Mouse (Mus musculus) embryo, embryonic 9.5 days (tissue): ENCODE results near the gene Rab11fip4.

ENCODE experiments used
- DNase-seq: peaks from one replicate; pipeline ENCODE4 v3.0.0-alpha.2; 2017; ENCODE audit errors: extremely low spot score

Gene Rab11fip4

DNA sequence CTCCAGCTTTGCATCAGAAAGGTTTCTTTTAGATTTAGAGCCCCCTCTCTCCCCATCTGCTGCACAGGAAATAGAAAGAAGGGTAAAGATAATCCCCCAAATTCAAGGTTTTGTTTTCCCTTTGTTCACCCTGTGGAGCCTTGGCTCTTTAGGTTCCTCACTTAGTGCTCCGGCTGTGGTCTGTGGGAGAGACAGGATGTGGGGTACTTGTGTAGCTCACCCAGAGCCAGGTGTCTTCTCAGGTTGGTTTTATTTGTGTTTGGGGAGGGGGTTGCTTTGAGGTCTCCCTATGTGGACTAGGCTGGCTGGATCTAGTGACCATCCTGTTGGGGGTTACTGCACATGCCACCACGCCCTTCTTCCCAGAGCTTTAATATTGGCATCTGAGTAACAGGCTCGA, 23.9 kb downstream of the Rab11fip4 start:
- no peak for DNase-seq

DNA sequence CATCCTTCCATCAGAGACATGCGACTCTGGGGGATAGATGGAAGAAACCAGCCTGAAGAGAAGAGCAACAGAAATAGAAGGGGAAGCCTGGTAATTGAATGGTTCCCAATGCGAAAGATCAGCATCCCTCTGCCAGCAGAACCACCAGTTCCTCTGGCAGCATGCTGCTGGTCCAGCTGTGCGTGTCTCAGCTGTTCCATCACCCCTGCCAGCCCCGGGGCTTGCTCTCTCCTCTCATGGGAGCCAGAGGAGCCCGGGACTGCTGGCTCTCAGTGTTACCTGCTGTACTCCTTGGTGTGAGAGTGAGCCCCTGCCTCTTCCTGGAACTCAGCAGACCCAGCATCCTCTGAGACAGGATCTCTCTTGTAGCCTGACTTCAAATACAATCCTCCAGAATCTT, 24.9 kb downstream of the Rab11fip4 start:
- DNase-seq, result no peak

DNA sequence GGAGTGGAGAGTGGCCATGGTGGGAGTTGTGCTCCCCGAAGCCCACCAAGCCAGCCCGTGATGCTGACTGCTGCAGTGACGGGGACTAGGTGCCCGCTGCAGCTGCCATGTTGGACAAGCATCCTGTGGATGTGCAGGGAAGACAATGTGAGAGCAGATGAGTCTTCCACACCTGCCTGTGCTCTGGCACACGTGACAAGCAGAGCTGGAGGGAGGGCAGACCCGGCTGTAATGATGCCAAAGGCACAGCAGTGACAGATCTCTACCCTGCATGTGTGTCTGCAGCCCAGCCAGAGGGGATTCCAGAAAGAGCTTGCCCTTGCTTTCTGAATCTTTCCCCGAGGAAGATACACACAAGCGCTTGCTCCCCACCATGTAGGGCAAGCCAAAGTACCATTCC, 27.0 kb downstream of the Rab11fip4 start:
- no peak for DNase-seq

DNA sequence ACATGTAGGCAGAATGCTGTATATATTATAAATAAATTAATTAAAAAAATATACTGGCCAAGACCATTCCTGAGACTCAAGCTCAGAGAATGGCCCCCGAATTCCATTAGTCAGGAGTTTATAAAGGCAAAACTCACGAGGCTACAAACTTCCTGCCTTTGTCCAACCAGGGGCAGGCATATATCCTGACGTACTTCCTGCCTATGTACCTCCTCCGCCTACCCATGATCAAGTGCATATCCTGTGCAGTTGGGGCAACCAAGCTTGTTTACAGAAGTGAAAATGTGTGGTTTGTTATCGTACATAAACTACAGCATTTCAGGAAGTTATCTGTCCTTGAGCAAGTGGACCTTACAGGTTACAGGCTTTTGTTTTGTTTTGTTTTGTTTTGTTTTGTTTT, 32.0 kb downstream of the Rab11fip4 start:
- no peak for DNase-seq

DNA sequence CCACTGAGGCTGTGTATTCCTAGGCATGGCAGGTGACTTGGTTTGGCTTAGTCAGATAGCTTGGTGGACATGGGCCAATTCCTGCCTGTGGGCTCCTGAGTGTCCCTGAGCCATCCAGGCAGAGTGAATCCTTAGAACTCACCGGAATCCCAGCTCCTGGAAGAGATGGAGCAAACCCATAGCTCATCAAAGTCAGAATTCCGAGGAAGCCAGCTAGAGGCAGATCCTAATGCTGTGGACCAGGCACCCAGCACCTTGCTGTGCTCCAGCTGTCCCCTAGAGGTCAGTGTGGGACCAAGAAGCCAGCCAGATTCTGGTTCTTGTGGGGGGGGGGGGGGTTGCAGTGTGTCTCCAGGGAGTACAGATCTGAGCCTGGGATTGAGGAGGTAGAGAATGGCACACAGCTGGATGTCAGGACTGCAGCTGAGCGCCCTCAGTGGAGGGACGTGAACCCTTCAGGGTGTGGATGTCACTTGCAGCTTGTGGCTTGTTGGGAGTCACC, 33.8 kb downstream of the Rab11fip4 start:
- DNase-seq, result peak; percentile 70

DNA sequence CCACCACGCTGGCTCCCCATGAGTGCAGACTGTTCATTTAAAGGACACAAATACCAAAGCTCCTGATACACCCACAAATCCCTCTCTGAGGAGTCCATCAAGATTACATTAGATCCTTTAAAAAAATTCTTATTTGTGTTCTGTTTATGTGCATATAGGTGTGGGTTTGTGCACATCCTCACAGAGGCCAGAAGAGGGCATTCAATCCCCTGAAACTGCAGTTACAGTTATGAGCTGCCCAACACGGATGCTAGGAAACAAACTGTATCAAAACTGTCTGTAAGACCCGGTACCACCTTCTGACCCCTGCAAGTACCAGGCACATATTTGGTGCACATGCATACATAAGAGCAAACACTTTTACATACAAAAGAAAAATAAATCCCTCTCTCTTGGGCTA, 37.7 kb downstream of the Rab11fip4 start:
- DNase-seq, result no peak

DNA sequence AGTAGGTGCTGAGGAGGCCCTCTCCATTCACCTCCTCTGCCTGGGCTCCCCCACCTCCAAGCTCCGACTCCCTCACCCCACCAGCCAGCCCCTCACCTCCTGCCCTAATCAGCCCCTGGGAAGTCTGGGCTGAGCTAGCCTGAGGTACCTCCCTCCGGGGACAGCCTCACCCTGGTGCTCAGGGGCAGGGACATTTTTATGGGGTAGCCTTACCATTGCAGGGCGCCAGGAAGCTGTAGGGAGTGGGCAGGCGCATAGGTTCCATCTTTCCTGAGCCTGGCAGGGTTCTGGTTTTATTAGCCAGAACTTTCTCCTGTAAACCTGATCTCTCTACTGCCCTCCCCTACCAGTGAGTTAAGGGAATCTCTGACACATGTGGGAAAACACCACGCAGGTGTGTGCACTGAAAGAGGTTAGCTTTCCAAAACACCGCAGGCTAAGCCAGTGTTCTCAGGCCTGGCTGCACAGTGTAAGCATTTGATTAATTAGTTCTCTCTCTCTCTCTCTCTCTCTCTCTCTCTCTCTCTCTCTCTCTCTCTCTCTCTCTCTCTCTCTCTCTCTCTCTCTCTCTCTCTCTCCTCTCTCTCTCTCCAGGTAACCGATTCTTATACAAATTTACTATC, 38.9 kb downstream of the Rab11fip4 start:
- no peak for DNase-seq

DNA sequence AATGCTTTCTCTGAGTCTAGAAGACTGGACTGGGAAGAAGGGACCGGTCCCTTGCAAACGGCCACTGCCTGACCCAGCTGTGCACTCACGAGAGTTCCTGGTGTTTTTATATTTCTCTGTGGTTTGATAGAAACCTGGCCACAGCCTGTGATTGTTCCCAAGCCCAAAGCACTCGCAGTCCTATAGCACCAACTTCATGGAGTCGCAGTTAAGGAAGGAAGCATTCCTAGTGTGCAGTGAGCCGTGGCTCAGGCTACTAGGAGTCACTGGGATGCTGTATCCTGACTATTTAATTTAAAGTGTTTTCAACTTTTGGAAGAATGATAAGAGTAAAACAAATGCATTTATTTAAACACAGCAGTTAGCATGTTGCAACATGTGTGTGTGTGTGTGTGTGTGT, 39.5 kb downstream of the Rab11fip4 start:
- DNase-seq, result no peak

DNA sequence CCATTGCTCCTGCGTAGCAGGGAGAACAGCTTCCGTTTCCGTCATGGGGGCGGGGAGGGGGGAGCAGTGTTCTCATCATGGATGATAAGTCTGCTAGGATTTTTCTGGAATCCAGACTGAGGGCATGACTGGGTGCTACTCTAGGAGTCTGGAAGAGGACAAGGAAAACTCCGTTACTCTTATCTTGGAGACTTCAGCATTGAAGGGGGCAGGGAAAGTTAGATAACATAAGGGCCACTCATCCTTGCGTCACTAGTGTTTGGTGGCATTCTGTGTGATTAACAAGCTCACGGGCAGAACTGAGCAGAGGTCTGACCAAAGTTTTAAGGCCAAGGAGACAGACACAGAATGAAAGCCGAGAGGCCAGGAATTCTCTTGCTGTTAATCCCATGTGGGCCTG, 42.4 kb downstream of the Rab11fip4 start:
- DNase-seq, result no peak

DNA sequence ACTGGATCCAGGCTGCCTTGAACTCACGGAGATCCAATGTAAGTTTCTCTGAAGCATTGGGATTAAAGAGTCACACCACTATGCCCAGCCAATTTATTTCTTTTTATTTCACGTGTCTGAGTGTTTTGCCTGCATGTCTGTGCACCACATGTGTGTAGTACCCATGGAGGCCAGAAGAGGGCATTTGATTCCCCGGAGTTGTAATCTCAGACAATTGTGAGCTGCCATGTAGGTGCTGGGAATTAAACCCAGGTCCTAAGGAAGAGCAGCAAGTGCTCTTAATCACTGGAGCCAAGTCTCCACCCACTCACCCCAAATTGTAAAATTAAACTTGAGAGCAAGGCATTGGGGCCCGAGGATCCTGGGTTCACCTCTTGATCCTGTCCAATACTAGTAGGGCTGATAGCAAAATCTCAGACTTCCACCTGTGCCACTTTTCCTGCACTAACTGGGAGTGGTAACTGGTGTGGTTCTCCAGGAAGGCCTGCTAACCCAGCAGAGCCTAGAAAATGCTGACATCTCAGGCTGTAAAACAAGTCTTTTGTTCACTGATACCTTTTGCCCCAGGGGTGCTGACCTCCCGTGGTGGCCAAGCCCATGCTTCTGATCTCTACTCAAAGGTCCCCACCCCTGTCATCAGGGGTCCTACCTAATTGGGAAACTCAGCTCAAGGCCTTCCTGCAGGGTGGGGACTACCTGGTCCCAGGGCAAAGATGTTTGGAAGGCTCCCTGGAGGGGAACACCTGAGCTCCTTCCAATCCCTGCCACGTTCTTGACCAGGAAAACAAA, 44.8 kb downstream of the Rab11fip4 start:
- no peak for DNase-seq

DNA sequence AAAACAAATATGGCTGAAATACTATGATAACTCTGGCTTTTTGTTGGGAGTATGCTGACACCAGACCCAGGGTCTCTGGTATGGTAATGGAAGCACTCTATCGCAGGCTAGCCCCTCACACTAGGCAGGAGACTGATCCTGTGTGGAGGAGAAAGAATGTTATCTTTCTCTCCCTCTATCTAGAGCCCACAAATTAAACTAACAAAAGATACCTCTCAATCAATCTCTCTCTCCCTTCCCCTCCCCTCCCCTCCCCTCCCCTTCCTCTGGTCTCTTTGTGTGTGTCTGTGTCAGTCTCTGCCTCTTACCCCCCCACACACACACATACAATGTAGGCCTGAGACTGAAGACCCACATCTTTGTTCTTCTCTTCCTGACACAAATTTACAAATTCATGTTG, 45.5 kb downstream of the Rab11fip4 start:
- DNase-seq, result no peak

DNA sequence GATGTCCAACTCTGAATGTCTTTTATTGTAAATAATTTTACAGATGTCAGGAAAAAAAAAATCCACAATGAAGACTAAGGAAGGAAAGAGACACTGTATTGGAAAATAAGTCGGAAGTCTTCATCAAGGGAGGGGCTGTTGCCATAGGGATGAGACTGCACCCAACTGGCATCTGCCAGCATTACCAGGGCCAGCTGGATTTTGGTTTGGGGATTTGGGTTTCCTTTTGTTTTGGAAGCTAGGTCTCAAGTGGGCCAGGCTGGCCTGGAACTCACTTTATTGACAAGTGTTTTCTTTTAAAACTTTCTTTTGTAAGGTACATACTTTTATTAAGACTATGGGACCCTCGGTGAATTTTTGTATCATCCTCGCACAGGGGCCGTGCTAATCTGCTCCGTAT, 47.7 kb downstream of the Rab11fip4 start:
- no peak for DNase-seq

DNA sequence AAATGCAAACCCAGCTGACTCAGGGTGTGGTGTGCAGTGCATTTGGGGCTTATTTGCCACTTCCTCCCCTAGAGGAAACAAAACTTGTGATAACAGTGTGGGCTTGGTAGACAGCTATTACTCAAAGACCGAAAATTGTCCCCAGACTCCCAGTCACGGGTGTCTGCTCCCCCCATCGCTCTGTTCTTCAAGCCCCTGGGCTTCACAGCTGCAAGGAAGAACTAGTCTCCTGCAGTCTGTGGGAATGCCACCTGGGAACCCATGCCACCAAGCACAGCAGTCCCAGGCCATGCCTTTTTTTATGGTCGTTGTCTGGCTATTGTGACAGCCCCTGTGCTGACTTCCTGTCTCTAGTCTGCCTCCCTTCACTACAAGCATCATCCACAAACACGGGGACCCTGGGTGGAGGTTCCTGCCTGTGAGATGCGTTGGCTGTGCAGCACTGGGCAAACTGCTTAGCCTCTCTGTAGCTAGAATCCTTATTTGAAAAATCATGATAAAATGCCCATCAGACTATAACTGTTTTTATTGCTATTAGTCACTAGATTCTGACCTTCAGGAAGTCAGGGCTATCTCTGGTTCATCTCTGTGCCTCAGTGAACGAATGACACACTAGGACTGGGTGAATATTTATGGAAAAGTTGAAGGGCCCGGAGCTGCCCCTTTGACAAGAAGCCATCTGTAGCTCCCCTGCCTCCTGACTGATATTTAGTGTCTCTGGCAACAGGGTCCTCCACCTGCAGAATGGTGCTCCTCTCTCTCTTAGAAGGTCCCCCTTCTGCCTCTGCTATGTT, 50.1 kb downstream of the Rab11fip4 start:
- DNase-seq, result no peak

DNA sequence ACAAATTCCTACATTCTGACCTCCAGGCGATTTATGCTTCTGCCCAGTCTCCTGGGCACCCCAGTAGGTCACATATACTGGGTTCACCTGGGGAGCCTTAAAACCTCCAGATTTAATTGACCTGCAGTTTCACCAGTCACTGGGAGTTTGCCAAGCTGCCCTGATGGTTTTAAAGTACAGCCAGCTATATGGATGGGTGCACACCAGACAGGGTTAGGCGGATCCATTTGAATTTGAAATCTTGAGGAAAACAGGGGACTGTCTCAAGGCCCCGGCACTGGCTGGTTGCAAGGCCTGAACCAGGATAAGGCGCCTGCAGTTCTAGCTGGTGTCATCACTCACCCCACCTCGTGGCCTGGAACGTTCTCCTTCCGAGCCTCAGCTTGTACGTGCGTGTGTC, 52.7 kb downstream of the Rab11fip4 start:
- no peak for DNase-seq

DNA sequence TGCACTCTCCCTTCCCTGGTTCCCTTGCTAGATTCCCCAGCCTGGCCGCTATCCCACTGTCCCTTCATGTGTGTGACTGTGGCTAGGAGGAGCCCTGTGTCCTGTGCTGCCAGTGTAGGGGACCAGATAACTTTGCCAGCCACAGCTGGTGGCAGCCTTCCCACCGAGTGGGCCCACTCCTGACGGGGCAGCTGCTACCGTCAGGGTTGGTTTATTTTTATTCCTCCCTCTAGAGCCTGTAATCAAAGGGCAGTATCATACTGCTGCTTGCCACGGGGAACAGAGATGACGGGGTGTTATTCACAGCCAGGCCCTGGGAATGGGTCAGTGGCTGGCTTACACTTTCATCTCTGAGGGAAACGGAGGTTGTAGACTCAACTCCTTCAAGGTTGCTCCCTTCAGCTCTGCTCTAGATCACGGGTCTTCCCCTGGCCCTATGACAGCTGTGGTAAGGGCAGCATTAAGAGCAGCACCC, 53.7 kb downstream of the Rab11fip4 start:
- DNase-seq, result no peak

DNA sequence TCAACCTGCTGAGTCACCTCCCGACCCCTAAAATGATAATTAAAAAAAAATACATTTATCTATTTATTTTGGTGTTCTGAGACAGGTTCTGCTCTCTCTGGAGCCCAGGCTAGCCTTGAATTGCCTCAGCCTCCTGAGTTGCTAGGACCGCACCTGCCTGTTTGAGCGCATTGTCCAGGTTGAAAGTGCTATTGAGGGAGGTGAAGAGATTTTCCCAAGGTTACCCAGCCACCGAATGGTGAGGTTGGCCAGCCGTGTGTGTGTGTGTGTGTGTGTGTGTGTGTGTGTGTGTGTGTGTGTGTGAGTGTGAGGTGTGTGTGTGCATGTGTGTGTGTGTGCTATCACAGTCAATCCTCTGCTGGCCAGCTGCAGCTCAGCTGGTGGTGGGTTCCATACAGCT, 55.0 kb downstream of the Rab11fip4 start:
- DNase-seq, result no peak

DNA sequence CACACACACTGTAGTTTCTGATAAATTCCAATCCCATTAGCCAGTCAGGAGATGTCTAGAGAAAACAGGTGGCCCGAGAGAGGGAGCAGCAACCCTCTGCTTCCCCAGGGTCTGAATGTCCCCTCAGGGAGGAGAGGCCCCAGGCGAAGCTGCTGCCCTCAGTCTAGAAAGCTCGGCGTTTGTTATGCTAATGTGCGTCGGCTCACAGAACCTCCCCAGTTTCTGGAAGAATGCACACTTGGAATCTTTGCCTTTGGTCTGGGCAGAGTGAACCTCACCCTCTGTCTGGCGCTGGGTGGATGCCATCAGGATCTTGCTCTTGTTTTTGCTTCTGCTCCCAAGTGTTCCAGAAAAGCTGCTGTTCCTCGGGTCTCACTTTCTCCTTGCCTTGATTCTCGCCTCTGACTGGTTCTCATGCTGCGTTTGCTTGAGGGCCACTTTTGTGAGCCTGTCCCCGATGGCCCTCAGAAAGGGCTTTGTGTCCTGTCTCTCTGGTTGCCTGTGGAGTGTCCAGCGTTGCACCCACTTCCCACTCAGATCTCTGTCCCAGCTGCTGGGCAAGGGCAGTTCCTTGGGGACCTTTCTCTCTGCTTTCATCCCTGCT, 55.6 kb downstream of the Rab11fip4 start:
- peak; percentile 59 for DNase-seq

DNA sequence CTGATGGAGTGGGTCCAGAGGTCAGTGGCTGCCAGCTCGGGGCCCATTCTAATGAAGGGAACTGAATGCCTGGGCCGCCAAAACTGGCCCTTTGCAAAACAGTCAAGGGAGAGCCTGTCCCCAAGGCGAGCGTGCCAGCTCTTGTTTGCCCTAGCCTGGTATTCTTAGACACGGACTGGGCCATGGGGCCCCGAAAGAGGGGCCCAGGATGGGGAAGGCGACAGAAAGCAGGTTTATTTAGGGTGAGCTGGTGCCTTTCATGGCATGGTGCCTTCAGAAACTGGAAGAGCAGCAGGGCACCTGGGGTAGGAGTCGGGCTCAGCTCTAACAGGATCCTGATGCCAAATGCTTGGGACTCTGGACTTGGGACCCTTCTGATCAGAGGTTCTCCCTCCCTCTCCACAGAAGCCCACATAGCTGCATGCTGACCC, 56.1 kb downstream of the Rab11fip4 start:
- no peak for DNase-seq

DNA sequence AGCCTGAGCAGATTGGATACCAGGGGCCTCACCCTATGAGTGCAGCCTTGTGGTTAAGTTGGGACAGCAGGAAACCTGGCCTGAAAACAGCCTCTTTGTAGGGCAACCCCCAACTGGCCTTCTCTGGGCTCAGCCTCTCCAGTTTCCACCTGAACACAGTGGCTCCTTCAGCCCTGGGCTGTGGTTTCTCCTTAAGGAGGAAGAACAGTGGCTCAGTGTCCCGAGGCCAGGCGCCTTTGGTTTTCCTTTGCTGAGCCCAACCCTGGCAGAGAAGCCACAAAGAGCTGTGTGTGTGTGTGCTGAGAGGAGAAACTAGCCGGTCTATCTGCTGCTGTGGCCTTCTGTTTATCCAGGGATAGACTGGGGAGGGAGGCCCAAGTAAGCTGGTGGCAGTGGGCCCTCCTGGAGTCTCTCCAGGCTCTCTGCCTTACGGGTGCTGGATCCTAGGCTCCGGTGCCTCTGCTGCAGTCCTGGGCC, 59.4 kb downstream of the Rab11fip4 start:
- no peak for DNase-seq

DNA sequence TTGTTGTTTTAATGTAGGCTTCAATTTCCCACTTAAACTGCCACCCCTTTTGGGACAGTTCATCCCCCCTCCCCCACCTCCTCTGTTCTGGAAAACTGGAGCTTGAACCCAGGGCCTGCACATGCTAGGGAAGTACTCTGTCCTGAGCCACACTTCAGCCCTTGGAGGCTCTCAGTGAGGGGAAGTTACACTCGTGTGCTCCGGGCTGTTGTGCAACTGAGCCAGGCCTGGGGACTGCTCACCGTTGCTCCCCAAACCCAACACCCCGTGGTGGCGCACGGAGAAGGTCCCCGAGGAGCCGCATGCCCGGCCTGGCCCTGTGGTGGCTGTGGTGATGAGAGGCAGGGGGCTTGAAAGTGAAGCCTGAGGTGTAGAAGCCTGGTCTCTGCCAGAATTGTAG, 61.2 kb downstream of the Rab11fip4 start:
- DNase-seq, result no peak

DNA sequence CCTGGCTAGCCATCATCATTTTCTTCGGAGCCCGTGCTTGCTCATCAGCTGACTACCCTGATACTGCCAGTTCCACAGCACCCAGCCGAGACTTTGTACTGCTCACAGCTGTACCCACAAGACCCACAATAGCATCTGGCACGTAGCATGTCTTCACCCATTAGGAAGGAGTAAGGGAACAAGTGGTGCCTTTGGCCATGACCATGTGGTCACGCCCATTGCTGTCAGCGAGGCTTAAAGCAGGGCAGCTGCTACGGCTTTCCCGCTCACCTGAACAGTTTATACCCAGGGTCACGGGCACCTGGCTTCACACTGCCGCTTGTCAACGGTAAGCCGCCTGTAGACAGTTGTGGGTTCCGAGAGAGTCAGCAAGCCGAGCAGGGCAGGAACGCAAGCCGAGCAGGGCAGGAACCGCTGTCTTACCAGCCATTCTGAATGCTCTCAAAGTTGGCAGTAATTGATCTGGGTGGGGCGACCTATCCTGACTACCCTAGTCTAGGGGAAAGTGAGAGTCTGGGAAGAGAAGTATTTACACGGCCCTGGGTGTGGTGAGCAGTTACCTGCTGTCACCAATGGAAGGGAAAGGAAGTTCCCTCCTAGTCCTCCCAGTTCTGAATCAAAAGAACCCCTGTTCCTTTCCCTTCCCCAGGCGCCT, 62.0 kb downstream of the Rab11fip4 start:
- no peak for DNase-seq
